Comparison of ENCODE assay signal across 10 mouse cellular contexts in genomic region chr2:165654696-165655491, GRCm38 (mm10).
A peak's percentile ranks its signal among the peaks of the same experiment; 100 is the strongest.
DNase-seq lines count a peak whose midpoint lies in the region; ATAC-seq and TF ChIP-seq lines count a peak whose summit lies in the region.
"Had no signal": no experiment of that assay in that cellular context is flagged by ENCODE, and none has a peak within 500 bp of the region (broad histone marks: within the 10 kb centered on the region; RNA-seq: fewer than 3 reads in every experiment).

No protein-coding gene starts in this region.

- H3K4me2 ChIP-seq in hindbrain, embryonic 12.5 days (replicated peaks) = no peak overlapping the region
- no peak overlapping the region for H3K4me2 ChIP-seq in hindbrain, postnatal 0 days (ENCODE audit: low read depth, low read length)
- H3K4me2 ChIP-seq: heart, embryonic 13.5 days had no signal

- peaks cover 48% of the 10 kb centered on the region for H3K4me1 ChIP-seq in hindbrain, embryonic 12.5 days
- H3K4me1 ChIP-seq in hindbrain, postnatal 0 days (ENCODE audit: insufficient read depth, low read length) = peaks cover 17% of the 10 kb centered on the region

- no peaks in the 10 kb centered on the region for H3K27me3 ChIP-seq in hindbrain, embryonic 12.5 days
- H3K27me3 ChIP-seq in hindbrain, postnatal 0 days (ENCODE audit: insufficient read depth, low read length) = no peaks in the 10 kb centered on the region
- no peaks in the 10 kb centered on the region for H3K27me3 ChIP-seq in splenic B cell, adult 2 months (ENCODE audit: control insufficient read depth, insufficient read depth, low read length, poor library complexity, severe bottlenecking)

- H3K36me3 ChIP-seq in hindbrain, embryonic 12.5 days = no peaks in the 10 kb centered on the region
- no peaks in the 10 kb centered on the region for H3K36me3 ChIP-seq in hindbrain, postnatal 0 days (ENCODE audit: insufficient read depth, low read length)
- H3K36me3 ChIP-seq in splenic B cell, adult 2 months (ENCODE audit: control insufficient read depth, insufficient read depth, low read length, poor library complexity, severe bottlenecking) = no peaks in the 10 kb centered on the region
- H3K36me3 ChIP-seq: heart, embryonic 13.5 days had no signal

- no peak overlapping the region for H3K9ac ChIP-seq in hindbrain, embryonic 12.5 days
- H3K9ac ChIP-seq in hindbrain, postnatal 0 days (replicated peaks; ENCODE audit: low read length) = no peak overlapping the region
- H3K9ac ChIP-seq: heart, embryonic 13.5 days had no signal

- no peak for ATAC-seq in hindbrain, embryonic 12.5 days (ENCODE audit: low FRiP score)
- ATAC-seq in hindbrain, postnatal 0 days = no peak

- 0 out of 2 replicates have a peak overlapping the region, but pooled peaks have one; percentile 23 for H3K27ac ChIP-seq in hindbrain, embryonic 12.5 days
- H3K27ac ChIP-seq in hindbrain, postnatal 0 days = no peak overlapping the region
- H3K27ac ChIP-seq: heart, embryonic 13.5 days; layer of hippocampus, adult 2 months had no signal

- WGBS in hindbrain, embryonic 12.5 days = 79% methylated on average over 10 of the region's 10 CpGs
- WGBS in hindbrain, postnatal 0 days = 80% methylated on average over 10 of the region's 10 CpGs

- H3K4me3 ChIP-seq in hindbrain, embryonic 12.5 days = no peak overlapping the region
- no peak overlapping the region for H3K4me3 ChIP-seq in hindbrain, postnatal 0 days (ENCODE audit: low read length)
- H3K4me3 ChIP-seq: heart, embryonic 13.5 days; layer of hippocampus, adult 2 months had no signal

- no peak for DNase-seq in hindbrain, postnatal 0 days (ENCODE audit: low spot score)
- peak; percentile 87 for DNase-seq in CD4-positive helper T cell, adult 2 months (ENCODE audit: low read depth, low spot score)
- DNase-seq in c-Kit-positive CD71-negative TER-119-negative erythroid progenitor cells, embryonic 14.5 days (ENCODE audit: low read depth) = peak; percentile 40
- DNase-seq in splenic B cell, adult 2 months (ENCODE audit: low read depth, low spot score) = peak; percentile 61
- DNase-seq in right cerebral cortex, adult 18-20 months = no peak
- DNase-seq in kidney, adult 8-10 months = no peak
- no peak for DNase-seq in heart, adult 9 months (ENCODE audit: low spot score in 2 of 2)

- no peaks in the 10 kb centered on the region for H3K9me3 ChIP-seq in hindbrain, embryonic 12.5 days (replicated peaks)
- H3K9me3 ChIP-seq in hindbrain, postnatal 0 days (ENCODE audit: low read length) = no peaks in the 10 kb centered on the region
- H3K9me3 ChIP-seq: heart, embryonic 13.5 days had no signal

- TF ChIP-seq CTCF in hindbrain, postnatal 0 days (IDR thresholded peaks at IDR 0.05; ENCODE audit: low read depth) = no peak

Comparison
In these comparisons a context has a peak if more than half of its experiments do, and no peak if none do; other contexts are left out.
1. DNase-seq: peak in CD4-positive helper T cell, adult 2 months (single experiment), c-Kit-positive CD71-negative TER-119-negative erythroid progenitor cells, embryonic 14.5 days (single experiment) and splenic B cell, adult 2 months (single experiment); none in hindbrain, postnatal 0 days (single experiment), right cerebral cortex, adult 18-20 months (single experiment), kidney, adult 8-10 months (0 of 2) and heart, adult 9 months (0 of 2).